Comparison of ENCODE assay signal across 13 mouse cellular contexts in the genomic region with DNA sequence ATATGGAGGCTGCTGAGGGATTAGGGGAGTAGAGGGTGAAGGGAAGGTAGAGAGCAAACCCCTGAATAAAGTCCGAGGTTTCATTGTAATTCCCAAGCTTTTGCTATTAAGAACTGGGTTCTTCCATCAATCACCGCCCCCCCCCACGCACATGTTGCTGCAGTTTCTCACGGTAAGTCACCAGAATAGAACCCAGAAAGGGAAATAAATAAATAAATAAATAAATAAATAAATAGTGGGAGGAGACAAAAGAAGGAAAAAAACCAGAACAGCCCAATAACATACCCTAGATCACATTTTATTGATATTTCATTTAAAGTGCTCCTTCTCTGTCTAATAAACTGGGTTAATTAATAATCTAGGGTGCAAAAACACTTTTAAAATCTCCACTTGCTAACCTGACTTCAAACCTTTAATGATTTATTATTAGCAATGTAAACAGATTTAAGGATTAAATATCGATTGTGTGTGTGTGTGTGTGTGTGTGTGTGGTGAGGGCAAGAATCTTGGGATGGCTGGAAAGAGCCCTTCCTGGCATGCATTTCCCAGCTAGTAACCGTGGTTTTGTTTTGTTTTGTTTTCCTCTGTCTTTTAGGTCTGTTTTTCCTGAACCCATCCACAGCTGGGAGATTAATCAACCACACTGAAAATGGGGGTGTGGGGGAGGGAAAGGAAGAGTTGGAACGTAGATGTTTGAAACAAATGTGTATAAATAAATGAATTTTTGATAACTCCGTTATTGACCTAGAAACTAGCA. TPM values are rescaled to one million over a fixed set of nuclear protein-coding genes. Genes with fewer than 3 reads are reported as not detected.
DNase-seq lines count a peak whose midpoint lies in the region; ATAC-seq and TF ChIP-seq lines count a peak whose summit lies in the region.
"Had no signal": no experiment of that assay in that cellular context is flagged by ENCODE, and none has a peak within 500 bp of the region (broad histone marks: within the 10 kb centered on the region; RNA-seq: fewer than 3 reads in every experiment).

No protein-coding gene starts in this region.

- no peak for ATAC-seq in heart, embryonic 14.5 days (ENCODE audit: insufficient number of reproducible peaks, insufficient read depth, low FRiP score, low read depth)
- ATAC-seq in limb, embryonic 14.5 days (ENCODE audit: low FRiP score, low read depth), result no peak
- no peak for ATAC-seq in activated CD4-positive, CD25-positive, alpha-beta regulatory T cell, adult 4 months
- ATAC-seq in midbrain, embryonic 13.5 days, result no peak

- intact Hi-C loops in heart, postnatal 36 days (cut with DNase I), result no loop called here

- H3K4me3 ChIP-seq in heart, embryonic 14.5 days (ENCODE audit: control insufficient read depth in 1 of 2, insufficient read depth in 1 of 2, low read depth in 1 of 2, low read length in 2 of 2), result peak overlapping the region in 1 of 2 experiments; percentile 67; a peak in 1 of 4 replicates
- H3K4me3 ChIP-seq in embryonic fibroblast, embryonic 13.5 days (ENCODE audit: insufficient read depth, low read length), result peak overlapping the region; percentile 23
- 0 out of 2 replicates have a peak overlapping the region, but pooled peaks have one; percentile 17 for H3K4me3 ChIP-seq in limb, embryonic 14.5 days (replicated peaks; ENCODE audit: low read length)
- H3K4me3 ChIP-seq in midbrain, embryonic 13.5 days (replicated peaks), result no peak overlapping the region
- H3K4me3 ChIP-seq: embryonic facial prominence, embryonic 13.5 days had no signal

- peaks cover 4 to 15% of the 10 kb centered on the region in 2 experiments; a peak in 3 of 4 replicates for H3K4me1 ChIP-seq in heart, embryonic 14.5 days (ENCODE audit: control insufficient read depth in 2 of 2, insufficient read depth in 2 of 2, low read length in 2 of 2)
- H3K4me1 ChIP-seq in embryonic fibroblast, embryonic 13.5 days (ENCODE audit: control insufficient read depth, insufficient read depth, low read length), result 0 out of 2 replicates have a peak, but pooled peaks cover 2% of the 10 kb centered on the region
- peaks cover 35% of the 10 kb centered on the region for H3K4me1 ChIP-seq in limb, embryonic 14.5 days (ENCODE audit: control insufficient read depth, insufficient read depth, low read length)
- peaks cover 10% of the 10 kb centered on the region for H3K4me1 ChIP-seq in midbrain, embryonic 13.5 days (replicated peaks)

- H3K36me3 ChIP-seq in heart, embryonic 14.5 days (ENCODE audit: control insufficient read depth, insufficient read depth, low read length), result no peaks in the 10 kb centered on the region
- no peaks in the 10 kb centered on the region for H3K36me3 ChIP-seq in limb, embryonic 14.5 days (ENCODE audit: control insufficient read depth, insufficient read depth, low read length)
- H3K36me3 ChIP-seq in midbrain, embryonic 13.5 days, result no peaks in the 10 kb centered on the region
- H3K36me3 ChIP-seq: embryonic facial prominence, embryonic 13.5 days had no signal

- TF ChIP-seq POLR2A in embryonic fibroblast, embryonic 13.5 days (IDR thresholded peaks at IDR 0.05; ENCODE audit: low read depth, low read length), result no peak
- TF ChIP-seq POLR2A in limb, embryonic 14.5 days (IDR thresholded peaks at IDR 0.05; ENCODE audit: borderline replicate concordance, extremely low read depth, insufficient read depth, insufficient read length), result no peak

- H3K27me3 ChIP-seq in heart, embryonic 14.5 days (ENCODE audit: control insufficient read depth, insufficient read depth, low read length), result peaks cover 100% of the 10 kb centered on the region
- peaks cover 86% of the 10 kb centered on the region for H3K27me3 ChIP-seq in limb, embryonic 14.5 days (ENCODE audit: control insufficient read depth, insufficient read depth, low read length)
- peaks cover 98% of the 10 kb centered on the region for H3K27me3 ChIP-seq in midbrain, embryonic 13.5 days

- WGBS in heart, embryonic 14.5 days, result 23% methylated on average over 8 of the region's 8 CpGs
- WGBS in limb, embryonic 14.5 days, result 19% methylated on average over 8 of the region's 8 CpGs
- WGBS in midbrain, embryonic 13.5 days, result under 1% methylated on average over 8 of the region's 8 CpGs

- peak overlapping the region; percentile 52; the same call in 1 of the 2 replicates for H3K9ac ChIP-seq in heart, embryonic 14.5 days (ENCODE audit: low read length)
- no peak overlapping the region for H3K9ac ChIP-seq in limb, embryonic 14.5 days (ENCODE audit: low read depth, low read length, severe bottlenecking)
- H3K9ac ChIP-seq in midbrain, embryonic 13.5 days (replicated peaks), result no peak overlapping the region

- H3K9me3 ChIP-seq in heart, embryonic 14.5 days (ENCODE audit: control insufficient read depth, low read length), result no peaks in the 10 kb centered on the region
- no peaks in the 10 kb centered on the region for H3K9me3 ChIP-seq in limb, embryonic 14.5 days (ENCODE audit: control insufficient read depth, low read length)
- no peaks in the 10 kb centered on the region for H3K9me3 ChIP-seq in midbrain, embryonic 13.5 days
- H3K9me3 ChIP-seq: embryonic facial prominence, embryonic 13.5 days had no signal

- DNase-seq in heart, postnatal 36 days, result no peak
- DNase-seq in adipocyte (ENCODE audit: low spot score), result peak; percentile 82
- DNase-seq in limb, embryonic 14.5 days (ENCODE audit: low spot score), result no peak
- no peak for DNase-seq in left cerebral cortex, adult 9 months (ENCODE audit: low spot score in 2 of 2)
- DNase-seq: gastrocnemius, postnatal 25 days; thymus, adult 2 months had no signal

- H3K4me2 ChIP-seq in heart, embryonic 14.5 days (ENCODE audit: low read length), result peak overlapping the region; percentile 44
- H3K4me2 ChIP-seq in limb, embryonic 14.5 days (replicated peaks; ENCODE audit: low read depth, low read length, severe bottlenecking), result peak overlapping the region; percentile 35; the same call in 1 of the 2 replicates
- H3K4me2 ChIP-seq in midbrain, embryonic 13.5 days (replicated peaks), result no peak overlapping the region

- H3K27ac ChIP-seq in heart, embryonic 14.5 days (replicated peaks in 1 of 2; ENCODE audit: control insufficient read depth in 1 of 2, insufficient read depth in 1 of 2, low read depth in 2 of 2, low read length in 2 of 2), result no peak overlapping the region
- H3K27ac ChIP-seq in embryonic fibroblast, embryonic 13.5 days (ENCODE audit: insufficient read depth, low read length), result peak overlapping the region; percentile 76
- no peak overlapping the region for H3K27ac ChIP-seq in limb, embryonic 14.5 days (replicated peaks; ENCODE audit: low read depth, low read length)
- no peak overlapping the region for H3K27ac ChIP-seq in midbrain, embryonic 13.5 days
- H3K27ac ChIP-seq: embryonic facial prominence, embryonic 13.5 days had no signal

- no peak for TF ChIP-seq CTCF in embryonic fibroblast, embryonic 13.5 days (IDR thresholded peaks at IDR 0.05; ENCODE audit: borderline replicate concordance, insufficient read depth, low read length)

RNA-seq across cellular contexts. Expression of a gene that starts 3.1 kb away (rescaled TPM):
- 0.51 and 0.66 TPM in 2 replicates for polyA plus RNA-seq in heart, embryonic 14.5 days (2014; fragmentation: Nextera tagmentation; extraction: Ambion mirVana)
- under 1 TPM in 1 of 2 experiments, not detected in 1; 0.62 TPM for total RNA-seq in heart, postnatal 36 days (2021)
- polyA plus RNA-seq in embryonic fibroblast, embryonic 13.5 days (2011; ENCODE audit: insufficient read length, low read depth, missing spikeins), result 4.3 and 4.8 TPM in 2 replicates
- 3.1 and 3.6 TPM in 2 replicates for polyA plus RNA-seq in limb, embryonic 14.5 days (2012; rRNA removed)
- polyA plus RNA-seq in limb, embryonic 14.5 days (2014; fragmentation: Nextera tagmentation; extraction: Ambion mirVana), result 0.80 and 1.0 TPM in 2 replicates
- polyA plus RNA-seq in activated CD4-positive, CD25-positive, alpha-beta regulatory T cell, adult 4 months (2017; shearing (Covaris generic)), result not detected
- polyA plus RNA-seq in midbrain, embryonic 13.5 days (2015; fragmentation: Nextera tagmentation; extraction: Ambion mirVana), result 0.18 TPM in 1 of 2 replicates, not detected in the other
- total RNA-seq: left cerebral cortex, postnatal 14 days; neutrophil, adult 5-6 weeks had no signal

RNA-seq across cellular contexts. Expression of a gene that starts 3.4 kb away (rescaled TPM):
- polyA plus RNA-seq in heart, embryonic 14.5 days (2014; fragmentation: Nextera tagmentation; extraction: Ambion mirVana), result 0.75 and 0.82 TPM in 2 replicates
- total RNA-seq in heart, postnatal 36 days (2021), result under 1 TPM; 0.14 to 0.24 TPM
- 2.4 and 3.0 TPM in 2 replicates for polyA plus RNA-seq in embryonic fibroblast, embryonic 13.5 days (2011; ENCODE audit: insufficient read length, low read depth, missing spikeins)
- 1.4 and 1.6 TPM in 2 replicates for polyA plus RNA-seq in limb, embryonic 14.5 days (2012; rRNA removed)
- polyA plus RNA-seq in limb, embryonic 14.5 days (2014; fragmentation: Nextera tagmentation; extraction: Ambion mirVana), result 1.4 and 1.7 TPM in 2 replicates
- polyA plus RNA-seq in activated CD4-positive, CD25-positive, alpha-beta regulatory T cell, adult 4 months (2017; shearing (Covaris generic)), result not detected
- 0.07 and 0.09 TPM in 2 replicates for polyA plus RNA-seq in midbrain, embryonic 13.5 days (2015; fragmentation: Nextera tagmentation; extraction: Ambion mirVana)
- total RNA-seq: left cerebral cortex, postnatal 14 days; neutrophil, adult 5-6 weeks had no signal

RNA-seq across cellular contexts. Expression of a gene that starts 15.8 kb away (rescaled TPM):
- polyA plus RNA-seq in heart, embryonic 14.5 days (2014; fragmentation: Nextera tagmentation; extraction: Ambion mirVana), result not detected in 2 replicates
- total RNA-seq in heart, postnatal 36 days (2021), result under 1 TPM in 1 of 2 experiments, not detected in 1; 0.08 TPM
- polyA plus RNA-seq in embryonic fibroblast, embryonic 13.5 days (2011; ENCODE audit: insufficient read length, low read depth, missing spikeins), result 0.23 TPM in 1 of 2 replicates, not detected in the other
- 0.27 and 0.44 TPM in 2 replicates for polyA plus RNA-seq in limb, embryonic 14.5 days (2012; rRNA removed)
- 0.29 and 0.70 TPM in 2 replicates for polyA plus RNA-seq in limb, embryonic 14.5 days (2014; fragmentation: Nextera tagmentation; extraction: Ambion mirVana)
- not detected for polyA plus RNA-seq in activated CD4-positive, CD25-positive, alpha-beta regulatory T cell, adult 4 months (2017; shearing (Covaris generic))
- not detected in 2 replicates for polyA plus RNA-seq in midbrain, embryonic 13.5 days (2015; fragmentation: Nextera tagmentation; extraction: Ambion mirVana)
- total RNA-seq: gastrocnemius, postnatal 25 days; left cerebral cortex, postnatal 14 days; neutrophil, adult 5-6 weeks had no signal

RNA-seq across cellular contexts. Expression of a gene that starts 30.0 kb away (rescaled TPM):
- 0.32 and 0.36 TPM in 2 replicates for polyA plus RNA-seq in heart, embryonic 14.5 days (2014; fragmentation: Nextera tagmentation; extraction: Ambion mirVana)
- under 1 TPM; 0.43 to 0.67 TPM for total RNA-seq in heart, postnatal 36 days (2021)
- 3.0 and 4.2 TPM in 2 replicates for polyA plus RNA-seq in embryonic fibroblast, embryonic 13.5 days (2011; ENCODE audit: insufficient read length, low read depth, missing spikeins)
- polyA plus RNA-seq in limb, embryonic 14.5 days (2012; rRNA removed), result 2.2 and 2.8 TPM in 2 replicates
- polyA plus RNA-seq in limb, embryonic 14.5 days (2014; fragmentation: Nextera tagmentation; extraction: Ambion mirVana), result 0.57 and 1.0 TPM in 2 replicates
- not detected for polyA plus RNA-seq in activated CD4-positive, CD25-positive, alpha-beta regulatory T cell, adult 4 months (2017; shearing (Covaris generic))
- not detected in 2 replicates for polyA plus RNA-seq in midbrain, embryonic 13.5 days (2015; fragmentation: Nextera tagmentation; extraction: Ambion mirVana)
- total RNA-seq: left cerebral cortex, postnatal 14 days; neutrophil, adult 5-6 weeks had no signal

RNA-seq across cellular contexts. Expression of a gene that starts 42.9 kb away (rescaled TPM):
- polyA plus RNA-seq in heart, embryonic 14.5 days (2014; fragmentation: Nextera tagmentation; extraction: Ambion mirVana), result 0.31 and 1.3 TPM in 2 replicates
- total RNA-seq in heart, postnatal 36 days (2021), result under 1 TPM; 0.62 to 0.72 TPM
- polyA plus RNA-seq in embryonic fibroblast, embryonic 13.5 days (2011; ENCODE audit: insufficient read length, low read depth, missing spikeins), result 11.9 and 18.6 TPM in 2 replicates
- polyA plus RNA-seq in limb, embryonic 14.5 days (2012; rRNA removed), result 11.0 and 12.3 TPM in 2 replicates
- polyA plus RNA-seq in limb, embryonic 14.5 days (2014; fragmentation: Nextera tagmentation; extraction: Ambion mirVana), result 3.4 and 3.8 TPM in 2 replicates
- polyA plus RNA-seq in activated CD4-positive, CD25-positive, alpha-beta regulatory T cell, adult 4 months (2017; shearing (Covaris generic)), result not detected
- 0.08 and 0.17 TPM in 2 replicates for polyA plus RNA-seq in midbrain, embryonic 13.5 days (2015; fragmentation: Nextera tagmentation; extraction: Ambion mirVana)
- total RNA-seq: left cerebral cortex, postnatal 14 days; neutrophil, adult 5-6 weeks had no signal
